Mouse (Mus musculus): ENCODE data around the gene Hsd17b3. TPM values are rescaled to one million over a fixed set of nuclear protein-coding genes. Genes with fewer than 3 reads are reported as not detected.
"Not testable (repeated sequence)": the region's sequence is repeated elsewhere in the genome, so short reads cannot be mapped to it uniquely, and the experiment has no call there.

Gene Hsd17b3
- polyA plus RNA-seq, 1 experiment from 2014 or later: not detected

- peaks cover 5% of the 10 kb centered on the region; the same call in 1 of the 2 replicates for H3K4me1 ChIP-seq
- H3K27me3 ChIP-seq (replicated peaks): no peaks in the 10 kb centered on the region
- H3K4me3 ChIP-seq (replicated peaks): no peak overlapping the region
- no peak for ATAC-seq (ENCODE audit: insufficient read depth, low FRiP score, low read depth)
- H3K27ac ChIP-seq: no peak overlapping the region
- no peaks in the 10 kb centered on the region for H3K9me3 ChIP-seq
- no peak overlapping the region for H3K9ac ChIP-seq
- 45% methylated on average over 16 of the region's 16 CpGs for WGBS
- H3K4me2 ChIP-seq: no peak overlapping the region
- H3K36me3 ChIP-seq: no peaks in the 10 kb centered on the region
These were observed 7.8 kb downstream of the Hsd17b3 start for GRCm38 (mm10) chr13:64081012-64081919.

DNA sequence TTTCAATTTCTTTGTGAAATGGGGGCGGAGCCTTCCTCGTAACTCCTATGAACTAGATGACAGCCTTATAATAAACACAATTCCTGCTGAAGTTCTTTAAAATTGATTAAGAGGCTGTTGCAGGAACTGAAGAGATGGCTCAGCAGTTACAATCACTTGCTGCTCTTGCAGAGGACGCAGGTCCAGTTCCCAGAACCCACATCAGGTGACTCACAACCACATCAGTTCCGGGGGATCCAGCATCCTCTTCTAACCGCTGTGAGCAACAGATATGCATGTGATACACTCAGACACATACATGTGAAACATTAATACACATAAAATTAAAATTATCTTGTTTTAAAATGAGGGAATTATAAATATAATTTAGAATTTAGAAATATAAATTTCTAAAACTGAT is 11.4 kb downstream of the Hsd17b3 start:
- no peak for ATAC-seq (ENCODE audit: insufficient read depth, low FRiP score, low read depth)
- Histone ChIP-seq H3K27me3 (replicated peaks) (no peaks in the 10 kb centered on the region), H3K4me1 (peaks cover 5% of the 10 kb centered on the region; the same call in 1 of the 2 replicates), H3K4me3 (replicated peaks) (no peak overlapping the region), H3K9ac (no peak overlapping the region), H3K4me2 (no peak overlapping the region), H3K27ac (no peak overlapping the region), H3K9me3 (no peaks in the 10 kb centered on the region), H3K36me3 (no peaks in the 10 kb centered on the region)
- 77% methylated on average over 5 of the region's 5 CpGs for WGBS

GRCm38 (mm10) chr13:64076074-64076473 is 13.0 kb downstream of the Hsd17b3 start:
- Histone ChIP-seq H3K4me3 (replicated peaks) (no peak overlapping the region), H3K4me1 (peaks cover under 1% of the 10 kb centered on the region; the same call in 1 of the 2 replicates), H3K27ac (no peak overlapping the region), H3K9ac (no peak overlapping the region), H3K27me3 (replicated peaks) (no peaks in the 10 kb centered on the region), H3K9me3 (no peaks in the 10 kb centered on the region), H3K4me2 (no peak overlapping the region), H3K36me3 (no peaks in the 10 kb centered on the region)
- no peak for ATAC-seq (ENCODE audit: insufficient read depth, low FRiP score, low read depth)
- WGBS: 83% methylated on average over 4 of the region's 4 CpGs

DNA sequence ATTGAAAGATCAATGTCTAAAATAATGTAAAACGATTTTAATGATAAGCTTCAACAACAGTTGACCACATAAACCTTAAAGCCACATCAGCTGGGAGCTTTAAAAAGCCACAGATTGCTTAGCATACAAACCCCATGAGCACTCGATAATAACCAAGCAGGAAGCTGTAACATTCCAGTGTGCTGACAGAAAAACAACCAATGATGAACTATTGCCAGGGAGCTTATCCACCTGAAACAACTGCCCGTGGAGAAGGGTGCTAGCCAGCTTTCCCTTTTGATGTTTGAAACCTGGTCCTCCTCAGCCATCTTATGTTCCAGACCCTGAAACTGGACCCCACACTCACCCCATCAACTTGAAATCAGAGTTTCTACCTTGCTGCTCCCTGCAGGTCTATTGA is 22.4 kb downstream of the Hsd17b3 start:
- no peak for ATAC-seq (ENCODE audit: insufficient read depth, low FRiP score, low read depth)
- H3K27ac ChIP-seq: no peak overlapping the region
- H3K36me3 ChIP-seq: no peaks in the 10 kb centered on the region
- no peak overlapping the region for H3K4me2 ChIP-seq
- no peaks in the 10 kb centered on the region for H3K9me3 ChIP-seq
- no peak overlapping the region for H3K9ac ChIP-seq
- H3K4me1 ChIP-seq: no peaks in the 10 kb centered on the region
- no peak overlapping the region for H3K4me3 ChIP-seq (replicated peaks)
- 26% methylated on average over 3 of the region's 3 CpGs for WGBS
- no peaks in the 10 kb centered on the region for H3K27me3 ChIP-seq (replicated peaks)

- Histone ChIP-seq H3K27ac (no peak overlapping the region), H3K4me2 (no peak overlapping the region), H3K9ac (no peak overlapping the region), H3K4me3 (replicated peaks) (no peak overlapping the region), H3K36me3 (no peaks in the 10 kb centered on the region), H3K4me1 (no peaks in the 10 kb centered on the region), H3K27me3 (replicated peaks) (no peaks in the 10 kb centered on the region), H3K9me3 (no peaks in the 10 kb centered on the region)
- ATAC-seq (ENCODE audit: insufficient read depth, low FRiP score, low read depth): no peak
These were observed 24.8 kb downstream of the Hsd17b3 start for GRCm38 (mm10) chr13:64064276-64064675.

GRCm38 (mm10) chr13:64060935-64061506 is 28.0 kb downstream of the Hsd17b3 start:
- H3K4me3 ChIP-seq (replicated peaks): no peak overlapping the region
- 85% methylated on average over 5 of the region's 5 CpGs for WGBS
- H3K9me3 ChIP-seq: no peaks in the 10 kb centered on the region
- H3K4me2 ChIP-seq: no peak overlapping the region
- H3K9ac ChIP-seq: no peak overlapping the region
- ATAC-seq (ENCODE audit: insufficient read depth, low FRiP score, low read depth): no peak
- no peaks in the 10 kb centered on the region for H3K4me1 ChIP-seq
- no peak overlapping the region for H3K27ac ChIP-seq
- no peaks in the 10 kb centered on the region for H3K27me3 ChIP-seq (replicated peaks)
- no peaks in the 10 kb centered on the region for H3K36me3 ChIP-seq

- no peak; the same call in 1 of the 2 replicates for ATAC-seq (ENCODE audit: insufficient read depth, low FRiP score, low read depth)
These were observed 35.1 kb downstream of the Hsd17b3 start for GRCm38 (mm10) chr13:64053959-64054358.

DNA sequence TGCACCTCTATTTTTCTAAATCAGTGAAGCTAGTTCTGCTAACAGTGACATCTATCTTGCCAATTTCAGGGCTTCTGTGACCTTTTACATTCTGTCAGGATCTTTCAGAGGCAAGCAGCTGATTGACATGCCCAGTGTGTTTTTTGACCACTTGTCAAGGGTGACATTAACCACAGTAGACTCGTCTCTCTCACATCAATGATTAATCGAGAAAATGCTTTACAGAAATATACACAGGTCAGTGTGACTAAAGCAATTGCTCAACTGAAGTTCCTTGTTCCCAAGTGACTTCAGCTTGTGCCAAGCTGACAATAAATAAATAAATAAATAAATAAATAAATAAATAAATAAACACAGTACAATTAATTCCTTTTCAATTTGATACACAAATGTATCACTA is 36.7 kb downstream of the Hsd17b3 start:
- not testable (repeated sequence) for ATAC-seq (ENCODE audit: insufficient read depth, low FRiP score, low read depth); H3K4me2 ChIP-seq; H3K9me3 ChIP-seq; H3K27ac ChIP-seq; H3K36me3 ChIP-seq; H3K27me3 ChIP-seq (replicated peaks); H3K9ac ChIP-seq; H3K4me1 ChIP-seq; H3K4me3 ChIP-seq (replicated peaks)
- WGBS: 85% methylated on average over 2 of the region's 2 CpGs

More at GRCm38 (mm10) chr13:64053959-64054358, 35.1 kb downstream of the Hsd17b3 start:
- Histone ChIP-seq H3K27me3 (replicated peaks) (no peaks in the 10 kb centered on the region), H3K36me3 (no peaks in the 10 kb centered on the region), H3K9ac (no peak overlapping the region), H3K9me3 (no peaks in the 10 kb centered on the region), H3K4me3 (replicated peaks) (no peak overlapping the region), H3K27ac (no peak overlapping the region), H3K4me1 (no peaks in the 10 kb centered on the region), H3K4me2 (no peak overlapping the region)
- 52% methylated on average over 1 of the region's 1 CpGs for WGBS

GRCm38 (mm10) chr13:64050895-64051294 is 38.1 kb downstream of the Hsd17b3 start:
- WGBS: 64% methylated on average over 4 of the region's 4 CpGs
- Histone ChIP-seq H3K27ac (no peak overlapping the region), H3K9ac (no peak overlapping the region), H3K9me3 (no peaks in the 10 kb centered on the region), H3K4me3 (replicated peaks) (no peak overlapping the region), H3K27me3 (replicated peaks) (no peaks in the 10 kb centered on the region), H3K4me1 (no peaks in the 10 kb centered on the region), H3K4me2 (no peak overlapping the region), H3K36me3 (no peaks in the 10 kb centered on the region)
- ATAC-seq (ENCODE audit: insufficient read depth, low FRiP score, low read depth): no peak

DNA sequence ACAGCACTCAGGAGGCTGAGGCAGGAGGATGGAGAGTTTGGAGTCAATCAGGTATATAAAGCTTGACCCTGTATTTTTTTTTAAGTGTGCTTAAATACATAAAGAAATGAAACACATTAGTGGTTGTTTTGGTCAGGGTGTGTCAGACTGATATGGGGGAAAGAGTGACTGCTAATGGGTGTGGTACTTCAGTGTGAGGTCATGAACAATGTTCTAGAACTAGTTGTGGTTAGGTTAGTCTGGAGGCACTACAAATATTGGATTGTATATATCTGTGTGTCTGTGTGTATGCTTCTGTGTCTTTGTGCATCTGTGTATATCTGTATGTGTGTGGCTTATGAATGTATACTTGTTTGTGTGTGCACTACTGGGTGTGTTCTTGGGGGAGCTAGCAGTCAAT is 39.5 kb downstream of the Hsd17b3 start:
- Histone ChIP-seq H3K4me1 (no peaks in the 10 kb centered on the region), H3K27me3 (replicated peaks) (no peaks in the 10 kb centered on the region)

GRCm38 (mm10) chr13:64048467-64048866 is 40.6 kb downstream of the Hsd17b3 start:
- no peak overlapping the region for H3K4me3 ChIP-seq (replicated peaks)
- H3K36me3 ChIP-seq: no peaks in the 10 kb centered on the region
- no peak overlapping the region for H3K27ac ChIP-seq
- no peak for ATAC-seq (ENCODE audit: insufficient read depth, low FRiP score, low read depth)
- no peak overlapping the region for H3K4me2 ChIP-seq
- no peak overlapping the region for H3K9ac ChIP-seq
- no peaks in the 10 kb centered on the region for H3K9me3 ChIP-seq
- no peaks in the 10 kb centered on the region for H3K4me1 ChIP-seq
- H3K27me3 ChIP-seq (replicated peaks): no peaks in the 10 kb centered on the region
- 87% methylated on average over 2 of the region's 2 CpGs for WGBS

More for the DNA sequence above, 39.5 kb downstream of the Hsd17b3 start:
- H3K4me2 ChIP-seq: no peak overlapping the region
- H3K9ac ChIP-seq: no peak overlapping the region
- H3K4me3 ChIP-seq (replicated peaks): no peak overlapping the region
- no peak overlapping the region for H3K27ac ChIP-seq
- ATAC-seq (ENCODE audit: insufficient read depth, low FRiP score, low read depth): no peak
- no peaks in the 10 kb centered on the region for H3K9me3 ChIP-seq
- no peaks in the 10 kb centered on the region for H3K36me3 ChIP-seq

DNA sequence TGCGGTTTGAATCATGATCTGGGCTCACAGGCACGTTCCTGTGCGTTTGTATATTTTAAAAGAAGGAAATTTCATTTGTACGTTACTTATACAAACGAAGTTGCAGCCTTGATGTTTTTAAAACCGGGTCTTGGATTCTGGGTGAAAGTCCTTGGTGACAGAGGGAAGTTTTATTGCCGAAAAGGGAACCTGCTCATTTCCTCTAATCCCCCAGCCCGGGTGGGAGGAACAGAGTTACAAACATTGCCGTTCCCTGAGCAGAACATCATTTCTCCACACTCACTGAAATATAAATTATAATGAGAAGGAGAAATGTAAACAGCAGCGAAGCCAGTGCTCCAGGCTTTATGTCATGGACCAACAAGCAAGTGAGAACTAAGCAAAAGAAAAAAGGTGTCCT is 49.1 kb downstream of the Hsd17b3 start:
- Histone ChIP-seq H3K27me3 (replicated peaks) (no peaks in the 10 kb centered on the region), H3K27ac (peak overlapping the region; percentile 78), H3K4me3 (replicated peaks) (no peak overlapping the region), H3K9me3 (no peaks in the 10 kb centered on the region), H3K9ac (no peak overlapping the region), H3K4me1 (0 out of 2 replicates have a peak, but pooled peaks cover 8% of the 10 kb centered on the region), H3K36me3 (no peaks in the 10 kb centered on the region), H3K4me2 (no peak overlapping the region)
- ATAC-seq (ENCODE audit: insufficient read depth, low FRiP score, low read depth): no peak
- 26% methylated on average over 10 of the region's 10 CpGs for whole genome bisulfite sequencing

Data from stomach, embryonic 15.5 days (tissue).